Mouse (Mus musculus) thymus, postnatal 4 days (tissue): ENCODE measurements at regions not wholly inside any gene's neighbourhood (a gene's known extent, or its start where the extent isn't known, plus 50 kb on each side); places are given as distances from the start of the nearest gene placed in this dataset.

Experiments used
- DNase-seq: peaks from one replicate; pipeline ENCODE4 v3.0.0; 2021

- peak; percentile 42 for DNase-seq
These were observed 54.3 kb upstream of the Ppt1 start for GRCm38 (mm10) chr4:122781717-122782116.
